Mouse (Mus musculus): ENCODE results near the gene Bloc1s3. TPM values are rescaled to one million over a fixed set of nuclear protein-coding genes. Genes with fewer than 3 reads are reported as not detected.

Bloc1s3 gene
- polyA plus RNA-seq, 1 experiment, result 7.8 TPM

- Histone ChIP-seq H3K36me3 (ENCODE audit: control insufficient read depth, insufficient read depth) (peaks cover 4% of the 10 kb centered on the region), H3K4me3 (no peak overlapping the region), H3K79me2 (ENCODE audit: control insufficient read depth, insufficient read depth) (peaks cover 77% of the 10 kb centered on the region), H3K4me2 (ENCODE audit: low read depth) (peak overlapping the region; percentile 24), H3K27me3 (ENCODE audit: control insufficient read depth, insufficient read depth, insufficient read length) (no peaks in the 10 kb centered on the region), H3ac (ENCODE audit: control insufficient read depth, insufficient read length) (no peak overlapping the region)
- TF ChIP-seq MAX (IDR thresholded peaks at IDR 0.05; ENCODE audit: low read depth) (no peak), MYOD1 (IDR thresholded peaks at IDR 0.05; ENCODE audit: control insufficient read depth in 1 of 3, insufficient read length in 2 of 3, low read depth in 2 of 3) (peak; percentile 43 to 69 (median 55)), CEBPB (IDR thresholded peaks at IDR 0.05; ENCODE audit: insufficient read depth, poor library complexity, severe bottlenecking) (no peak), POLR2AphosphoS2 (IDR thresholded peaks at IDR 0.05; ENCODE audit: insufficient read length, low read depth) (no peak), USF1 (IDR thresholded peaks at IDR 0.05; ENCODE audit: low read depth) (no peak), E2F4 (IDR thresholded peaks at IDR 0.05; ENCODE audit: insufficient read depth) (no peak)
These were observed 43.5 kb upstream of the Bloc1s3 start for GRCm38 (mm10) chr7:19551634-19552033.

- Histone ChIP-seq H3K4me3 (no peak overlapping the region), H3K36me3 (ENCODE audit: control insufficient read depth, insufficient read depth) (peaks cover 4% of the 10 kb centered on the region), H3K27me3 (ENCODE audit: control insufficient read depth, insufficient read depth, insufficient read length) (no peaks in the 10 kb centered on the region), H3K79me2 (ENCODE audit: control insufficient read depth, insufficient read depth) (peaks cover 63% of the 10 kb centered on the region), H3ac (ENCODE audit: control insufficient read depth, insufficient read length) (no peak overlapping the region), H3K4me2 (ENCODE audit: low read depth) (no peak overlapping the region)
- TF ChIP-seq REST (IDR thresholded peaks at IDR 0.05; ENCODE audit: insufficient read depth, insufficient read length), result no peak
- no peak for TF ChIP-seq E2F4 (IDR thresholded peaks at IDR 0.05; ENCODE audit: insufficient read depth)
- TF ChIP-seq MYOG (IDR thresholded peaks at IDR 0.05; ENCODE audit: control insufficient read depth in 1 of 3, insufficient read depth in 1 of 3, insufficient read length in 2 of 3, low read depth in 2 of 3), result no peak
- no peak for TF ChIP-seq POLR2AphosphoS2 (IDR thresholded peaks at IDR 0.05; ENCODE audit: insufficient read length, low read depth)
- TF ChIP-seq TCF3 (IDR thresholded peaks at IDR 0.05; ENCODE audit: insufficient read length, low read depth), result no peak
- no peak for TF ChIP-seq MAX (IDR thresholded peaks at IDR 0.05; ENCODE audit: low read depth)
- no peak for TF ChIP-seq USF1 (IDR thresholded peaks at IDR 0.05; ENCODE audit: low read depth)
- TF ChIP-seq POLR2A (IDR thresholded peaks at IDR 0.05; ENCODE audit: insufficient read length, low read depth), result no peak
- TF ChIP-seq CEBPB (IDR thresholded peaks at IDR 0.05; ENCODE audit: insufficient read depth, poor library complexity, severe bottlenecking), result no peak
- no peak for TF ChIP-seq TCF12 (IDR thresholded peaks at IDR 0.05; ENCODE audit: insufficient read depth, poor library complexity, severe bottlenecking)
- no peak for TF ChIP-seq MYOD1 (IDR thresholded peaks at IDR 0.05; ENCODE audit: control insufficient read depth in 1 of 3, insufficient read length in 2 of 3, low read depth in 2 of 3)
- no peak for TF ChIP-seq SRF (IDR thresholded peaks at IDR 0.05; ENCODE audit: control insufficient read depth, insufficient read length, low read depth)
These were observed 41.2 kb upstream of the Bloc1s3 start for GRCm38 (mm10) chr7:19549394-19549793.

GRCm38 (mm10) chr7:19547344-19547969, 39.3 kb upstream of the Bloc1s3 start:
- Histone ChIP-seq H3K36me3 (ENCODE audit: control insufficient read depth, insufficient read depth) (peaks cover 4% of the 10 kb centered on the region), H3K4me3 (no peak overlapping the region), H3K27me3 (ENCODE audit: control insufficient read depth, insufficient read depth, insufficient read length) (no peaks in the 10 kb centered on the region), H3ac (ENCODE audit: control insufficient read depth, insufficient read length) (no peak overlapping the region), H3K79me2 (ENCODE audit: control insufficient read depth, insufficient read depth) (peaks cover 56% of the 10 kb centered on the region), H3K4me2 (ENCODE audit: low read depth) (no peak overlapping the region)
- TF ChIP-seq CEBPB (IDR thresholded peaks at IDR 0.05; ENCODE audit: insufficient read depth, poor library complexity, severe bottlenecking) (no peak), POLR2A (IDR thresholded peaks at IDR 0.05; ENCODE audit: insufficient read length, low read depth) (no peak), USF1 (IDR thresholded peaks at IDR 0.05; ENCODE audit: low read depth) (no peak), SRF (IDR thresholded peaks at IDR 0.05; ENCODE audit: control insufficient read depth, insufficient read length, low read depth) (no peak), TCF3 (IDR thresholded peaks at IDR 0.05; ENCODE audit: insufficient read length, low read depth) (no peak), TCF12 (IDR thresholded peaks at IDR 0.05; ENCODE audit: insufficient read depth, poor library complexity, severe bottlenecking) (peak; percentile 4), E2F4 (IDR thresholded peaks at IDR 0.05; ENCODE audit: insufficient read depth) (no peak), POLR2AphosphoS2 (IDR thresholded peaks at IDR 0.05; ENCODE audit: insufficient read length, low read depth) (no peak), REST (IDR thresholded peaks at IDR 0.05; ENCODE audit: insufficient read depth, insufficient read length) (no peak), MYOD1 (IDR thresholded peaks at IDR 0.05; ENCODE audit: control insufficient read depth in 1 of 3, insufficient read length in 2 of 3, low read depth in 2 of 3) (peak; percentile 27 to 68 (median 57)), MYOG (IDR thresholded peaks at IDR 0.05; ENCODE audit: control insufficient read depth in 1 of 3, insufficient read depth in 1 of 3, insufficient read length in 2 of 3, low read depth in 2 of 3) (peak in 2 of 3 experiments; percentile 71 to 78), MAX (IDR thresholded peaks at IDR 0.05; ENCODE audit: low read depth) (no peak)

- TF ChIP-seq MYOD1 (IDR thresholded peaks at IDR 0.05; ENCODE audit: control insufficient read depth in 1 of 3, insufficient read length in 2 of 3, low read depth in 2 of 3), result no peak
- TF ChIP-seq E2F4 (IDR thresholded peaks at IDR 0.05; ENCODE audit: insufficient read depth), result no peak
- TF ChIP-seq USF1 (IDR thresholded peaks at IDR 0.05; ENCODE audit: low read depth), result no peak
- no peak for TF ChIP-seq SRF (IDR thresholded peaks at IDR 0.05; ENCODE audit: control insufficient read depth, insufficient read length, low read depth)
- TF ChIP-seq MAX (IDR thresholded peaks at IDR 0.05; ENCODE audit: low read depth), result no peak
- no peak for TF ChIP-seq REST (IDR thresholded peaks at IDR 0.05; ENCODE audit: insufficient read depth, insufficient read length)
- TF ChIP-seq TCF12 (IDR thresholded peaks at IDR 0.05; ENCODE audit: insufficient read depth, poor library complexity, severe bottlenecking), result no peak
- TF ChIP-seq POLR2AphosphoS2 (IDR thresholded peaks at IDR 0.05; ENCODE audit: insufficient read length, low read depth), result no peak
- TF ChIP-seq POLR2A (IDR thresholded peaks at IDR 0.05; ENCODE audit: insufficient read length, low read depth), result no peak
- no peak for TF ChIP-seq CEBPB (IDR thresholded peaks at IDR 0.05; ENCODE audit: insufficient read depth, poor library complexity, severe bottlenecking)
- no peak for TF ChIP-seq TCF3 (IDR thresholded peaks at IDR 0.05; ENCODE audit: insufficient read length, low read depth)
- no peak for TF ChIP-seq MYOG (IDR thresholded peaks at IDR 0.05; ENCODE audit: control insufficient read depth in 1 of 3, insufficient read depth in 1 of 3, insufficient read length in 2 of 3, low read depth in 2 of 3)
- H3K27me3 ChIP-seq (ENCODE audit: control insufficient read depth, insufficient read depth, insufficient read length), result no peaks in the 10 kb centered on the region
- no peak overlapping the region for H3K4me3 ChIP-seq
- H3K79me2 ChIP-seq (ENCODE audit: control insufficient read depth, insufficient read depth), result peaks cover 46% of the 10 kb centered on the region
- no peak overlapping the region for H3K4me2 ChIP-seq (ENCODE audit: low read depth)
- no peak overlapping the region for H3ac ChIP-seq (ENCODE audit: control insufficient read depth, insufficient read length)
- H3K36me3 ChIP-seq (ENCODE audit: control insufficient read depth, insufficient read depth), result no peaks in the 10 kb centered on the region
These were observed 37.8 kb upstream of the Bloc1s3 start for GRCm38 (mm10) chr7:19546007-19546406.
